Mouse (Mus musculus): ENCODE results near the gene Papln.

The Papln gene

DNA sequence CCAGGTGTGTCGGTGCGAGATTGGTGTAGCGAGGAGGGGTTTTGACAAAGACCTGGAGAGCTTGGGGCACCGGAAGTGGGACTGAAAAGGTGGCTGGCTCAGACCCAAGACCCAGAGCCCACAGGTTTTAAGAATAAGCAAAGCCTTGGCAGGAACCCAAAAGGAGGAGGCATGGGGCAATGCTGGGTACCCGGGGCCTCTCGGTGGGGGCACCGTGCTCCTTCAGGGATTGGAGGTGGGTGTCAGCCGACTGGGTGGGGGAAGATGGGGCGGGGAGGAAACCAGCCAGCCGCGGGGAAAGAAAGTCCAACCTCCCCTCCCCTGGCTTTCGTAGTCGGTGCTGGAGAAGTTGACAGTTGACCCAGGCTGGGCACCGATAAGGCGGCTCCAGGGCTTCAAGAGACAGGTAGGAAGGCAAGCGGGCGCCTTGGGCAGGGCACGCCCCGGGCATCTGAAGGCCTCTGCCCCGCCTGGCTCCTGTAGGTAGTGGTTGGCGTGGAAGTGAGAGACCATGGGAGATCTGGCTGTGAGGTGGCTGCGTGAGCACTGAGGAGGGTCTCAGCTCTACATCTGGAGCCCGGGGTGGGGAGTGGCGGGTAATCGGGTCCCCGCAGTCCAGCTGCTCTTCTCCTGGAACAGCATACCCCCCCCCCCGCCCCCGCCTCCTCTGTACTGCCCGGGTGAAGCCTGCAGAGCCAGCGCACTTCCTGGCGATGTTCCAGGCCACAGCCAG, at the start of gene Papln:
Gene Papln, plus strand, starts transcription at position 324 of the 733 bp plus-strand sequence.
- DNase-seq (ENCODE audit: low spot score in 2 of 2): peak in 1 of 2 experiments; percentile 12

DNA sequence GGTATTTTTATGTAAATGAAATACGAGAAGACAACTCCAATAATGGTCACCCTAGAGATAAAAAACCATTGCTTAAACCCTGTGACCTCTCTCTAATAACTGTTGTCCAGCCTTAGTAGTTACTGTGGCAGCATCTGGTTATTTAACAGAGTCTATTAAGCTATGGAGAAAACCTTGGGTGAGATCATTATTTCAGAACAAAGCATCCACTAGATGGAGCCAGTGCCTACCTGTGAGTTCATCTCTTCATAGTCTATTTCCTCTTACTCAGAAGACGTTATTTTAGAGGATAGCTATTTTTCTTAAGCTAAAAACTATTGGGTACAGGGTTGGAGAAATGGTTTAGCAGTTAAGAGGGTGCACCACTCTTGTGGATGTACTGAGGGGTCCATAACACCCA, 49.7 kb upstream of the Papln start:
- peak in 1 of 2 experiments; percentile 13 for DNase-seq (ENCODE audit: low spot score in 2 of 2)

- DNase-seq (ENCODE audit: low spot score in 2 of 2): no peak
Observed at GRCm38 (mm10) chr12:83716416-83717184, 46.8 kb upstream of the Papln start.

- DNase-seq (ENCODE audit: low spot score in 2 of 2): no peak
Observed at GRCm38 (mm10) chr12:83719431-83719830, 44.0 kb upstream of the Papln start.

- no peak for DNase-seq (ENCODE audit: low spot score in 2 of 2)
Observed at GRCm38 (mm10) chr12:83721281-83721680, 42.2 kb upstream of the Papln start.

DNA sequence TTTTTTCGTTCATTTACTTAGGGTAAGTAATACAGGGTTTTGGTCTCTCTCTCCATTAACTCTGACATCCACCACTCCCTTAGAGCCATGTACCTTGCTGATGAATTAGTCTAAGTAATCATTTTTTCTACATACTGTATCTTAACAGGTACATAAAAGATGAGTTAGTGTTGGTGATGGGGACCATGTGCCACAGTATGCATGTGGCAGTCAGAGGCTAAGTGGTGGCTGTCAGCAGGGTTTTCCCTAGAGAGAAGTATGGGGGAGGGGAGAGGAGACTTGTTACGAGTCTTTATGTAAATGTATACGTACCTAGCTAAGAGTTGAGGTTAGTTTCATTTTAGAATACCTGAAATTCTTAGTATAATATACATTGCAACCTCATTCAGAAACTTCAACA, 40.4 kb upstream of the Papln start:
- no peak for DNase-seq (ENCODE audit: low spot score in 2 of 2)

DNA sequence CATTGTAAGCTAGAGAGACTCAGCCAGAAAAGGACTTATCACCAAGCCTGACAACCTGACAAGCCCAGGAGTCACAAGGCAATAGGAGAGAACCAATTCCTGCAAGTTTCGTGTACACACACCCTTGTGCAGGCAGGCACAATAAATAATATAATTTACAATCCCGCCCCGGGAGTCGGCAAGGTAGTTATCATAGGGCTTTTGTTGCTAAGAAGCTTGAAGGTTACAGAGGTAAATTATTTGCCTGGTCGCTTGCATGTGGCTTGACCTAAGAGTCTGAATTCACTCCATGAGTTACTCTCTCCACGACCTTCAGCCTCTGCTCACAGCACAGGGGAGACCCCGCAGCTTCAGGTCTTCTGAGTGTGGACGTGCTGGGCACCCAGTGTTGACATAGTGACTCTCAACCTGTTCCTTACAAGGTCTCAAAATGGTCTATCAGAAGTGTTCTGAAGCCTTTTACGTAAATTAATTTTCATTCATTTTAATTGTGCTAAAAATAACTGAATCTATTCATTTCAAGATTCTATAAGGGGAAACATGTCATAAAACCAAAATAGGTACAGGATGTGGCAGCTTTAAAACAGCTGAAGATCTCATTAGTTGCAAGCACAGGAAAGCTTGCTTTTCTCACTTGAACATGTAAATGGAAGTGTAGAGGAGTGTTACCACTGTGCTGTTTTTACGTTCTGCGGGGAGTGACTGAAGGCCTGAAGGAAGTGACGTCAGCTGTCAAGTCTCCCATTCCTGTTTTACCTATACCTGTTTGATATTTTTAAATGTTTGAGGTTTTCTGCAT, 36.7 kb upstream of the Papln start:
- no peak for DNase-seq (ENCODE audit: low spot score in 2 of 2)

DNA sequence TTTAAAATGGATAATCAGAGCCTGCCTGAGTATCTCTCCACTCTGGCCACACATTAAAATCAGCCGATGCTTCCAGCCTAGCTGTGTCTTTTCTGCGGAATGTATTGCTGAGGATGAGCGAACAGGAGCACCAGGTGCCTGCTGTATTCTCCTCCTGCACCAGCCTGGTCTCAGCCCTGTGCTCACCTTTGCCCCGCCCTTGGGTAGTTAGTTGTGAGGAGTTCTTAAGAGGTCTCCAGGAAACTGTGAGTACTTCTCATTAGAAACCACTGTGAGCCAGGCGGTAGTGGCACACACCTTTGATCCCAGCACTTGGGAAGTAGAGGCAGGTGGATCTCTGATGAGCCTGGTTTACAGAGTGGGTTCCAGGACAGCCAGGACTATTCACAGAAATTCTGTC, 31.2 kb upstream of the Papln start:
- no peak for DNase-seq (ENCODE audit: low spot score in 2 of 2)

DNA sequence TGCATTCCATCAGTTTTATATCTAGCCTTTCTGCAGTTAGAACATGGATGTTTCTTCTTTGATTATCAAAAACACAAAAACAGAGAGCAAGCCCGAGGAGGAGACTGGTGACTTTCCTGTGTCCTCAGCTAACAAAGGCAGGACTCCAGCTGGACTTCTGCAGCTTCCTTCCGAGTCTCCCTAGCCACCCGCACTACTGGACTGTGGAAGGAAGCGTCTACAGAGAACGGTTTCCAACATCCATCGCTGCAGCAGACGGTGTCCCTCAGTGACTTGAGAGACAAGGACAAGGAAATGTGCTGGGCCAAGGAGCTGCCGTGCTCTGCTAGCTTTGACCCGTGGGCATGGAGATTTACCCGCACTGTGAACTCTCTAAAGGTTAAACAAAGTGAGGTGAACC, 29.4 kb upstream of the Papln start:
- no peak for DNase-seq (ENCODE audit: low spot score in 2 of 2)

GRCm38 (mm10) chr12:83736236-83736635, 27.2 kb upstream of the Papln start:
- DNase-seq (ENCODE audit: low spot score in 2 of 2): no peak

GRCm38 (mm10) chr12:83738651-83739050, 24.8 kb upstream of the Papln start:
- no peak for DNase-seq (ENCODE audit: low spot score in 2 of 2)

GRCm38 (mm10) chr12:83741722-83742121, 21.7 kb upstream of the Papln start:
- DNase-seq (ENCODE audit: low spot score in 2 of 2): no peak

DNA sequence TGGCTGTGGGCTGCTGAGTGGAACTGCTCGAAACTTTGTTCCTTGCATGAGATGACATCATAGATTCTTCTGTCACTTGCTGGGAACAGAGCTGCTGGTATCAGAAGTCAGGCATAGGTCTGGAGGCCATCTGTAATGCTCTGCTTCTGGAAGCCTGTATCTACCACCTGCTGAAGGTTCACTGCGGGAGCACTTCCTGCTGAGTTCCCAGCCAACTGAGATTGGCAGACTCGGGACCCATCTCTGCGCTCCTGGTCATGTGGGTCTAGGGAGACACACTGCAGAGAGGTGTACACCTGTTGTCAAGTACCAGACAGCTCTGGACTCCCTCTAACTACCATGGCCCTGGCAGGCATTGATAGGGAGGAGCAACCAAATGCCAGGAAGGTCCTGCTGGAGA, 20.6 kb upstream of the Papln start:
- no peak for DNase-seq (ENCODE audit: low spot score in 2 of 2)

DNA sequence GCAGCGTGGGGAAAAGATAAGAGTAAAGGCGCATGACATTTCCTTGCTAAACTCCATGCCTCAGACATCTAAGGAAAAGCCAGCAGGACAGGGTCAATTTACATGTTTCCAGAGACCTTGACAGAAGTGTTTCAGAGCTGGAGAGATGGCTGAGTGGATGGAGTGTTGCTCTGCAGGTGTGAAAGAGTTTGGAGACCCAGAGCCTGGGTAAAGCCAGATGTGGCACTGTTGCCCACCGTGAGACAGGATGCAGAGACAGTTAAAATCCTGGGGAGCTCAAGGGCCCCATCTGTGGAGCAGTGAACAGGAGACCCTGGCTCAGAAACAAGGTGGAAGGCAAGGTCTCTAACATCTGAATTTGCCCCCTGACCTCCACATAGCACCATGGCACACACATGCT, 19.7 kb upstream of the Papln start:
- DNase-seq (ENCODE audit: low spot score in 2 of 2): no peak

- DNase-seq (ENCODE audit: low spot score in 2 of 2): no peak
Observed at GRCm38 (mm10) chr12:83749186-83749585, 14.2 kb upstream of the Papln start.

DNA sequence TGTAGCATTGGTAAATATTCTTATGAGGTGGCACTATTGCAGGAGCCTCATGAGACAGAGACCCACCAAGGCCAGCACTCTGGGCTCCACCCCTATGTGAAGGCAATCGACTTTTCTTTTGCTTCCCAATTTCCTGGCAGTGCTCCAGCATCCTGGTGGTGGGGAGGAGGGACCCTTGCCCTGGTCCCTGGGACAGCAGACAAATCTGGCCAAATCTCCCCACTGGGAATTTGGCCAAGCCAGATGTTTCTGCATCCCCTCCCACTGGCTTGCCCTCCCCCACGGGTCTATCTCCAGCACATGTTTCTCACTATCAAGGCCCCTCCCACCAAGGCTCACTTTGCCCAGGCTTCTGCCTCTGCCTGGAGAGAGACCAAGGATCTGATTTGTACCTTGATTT, 10.9 kb upstream of the Papln start:
- no peak for DNase-seq (ENCODE audit: low spot score in 2 of 2)

- DNase-seq (ENCODE audit: low spot score in 2 of 2): no peak
Observed at GRCm38 (mm10) chr12:83758735-83759134, 4.7 kb upstream of the Papln start.

DNA sequence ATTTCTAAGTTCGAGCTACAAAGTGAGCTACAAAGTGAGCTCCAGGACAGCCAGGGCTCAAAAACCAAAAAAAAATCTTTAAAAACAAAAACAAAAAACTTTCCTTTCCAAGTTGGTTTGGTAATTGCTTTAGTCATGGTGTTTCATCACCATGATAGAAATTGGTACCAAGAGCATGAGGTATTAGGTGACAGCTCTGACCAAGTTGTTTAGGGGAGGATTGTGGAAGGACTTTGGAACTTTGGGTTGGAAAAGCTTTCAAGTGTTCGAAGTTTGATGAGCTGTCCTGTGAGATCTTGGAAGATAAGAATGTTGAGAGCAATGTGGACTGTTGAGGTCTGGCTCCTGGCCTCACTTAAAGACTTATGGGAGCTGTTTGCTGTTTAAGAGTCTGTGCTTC, 3.2 kb upstream of the Papln start:
- no peak for DNase-seq (ENCODE audit: low spot score in 2 of 2)

DNA sequence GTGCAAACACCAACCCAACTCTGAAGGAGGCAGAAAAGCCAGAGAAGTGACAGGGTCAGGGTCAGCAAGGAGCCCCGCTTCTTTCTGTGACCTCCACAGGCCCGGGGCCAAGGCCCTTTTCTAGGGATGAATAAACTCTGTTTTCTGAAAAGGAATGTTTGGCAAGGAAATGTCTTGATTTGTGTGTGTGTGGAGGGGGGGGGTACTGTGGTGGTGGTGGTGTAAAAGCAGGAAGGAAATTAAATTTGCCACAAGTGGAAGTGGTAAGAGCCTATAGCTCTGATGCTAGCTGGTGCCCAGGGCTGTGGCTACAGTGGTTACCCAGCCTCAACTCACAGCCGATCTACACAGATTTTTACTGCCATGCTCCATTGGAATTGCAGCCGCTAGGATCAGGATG, 728 bp upstream of the Papln start:
- DNase-seq (ENCODE audit: low spot score in 2 of 2): peak in 1 of 2 experiments; percentile 18

DNA sequence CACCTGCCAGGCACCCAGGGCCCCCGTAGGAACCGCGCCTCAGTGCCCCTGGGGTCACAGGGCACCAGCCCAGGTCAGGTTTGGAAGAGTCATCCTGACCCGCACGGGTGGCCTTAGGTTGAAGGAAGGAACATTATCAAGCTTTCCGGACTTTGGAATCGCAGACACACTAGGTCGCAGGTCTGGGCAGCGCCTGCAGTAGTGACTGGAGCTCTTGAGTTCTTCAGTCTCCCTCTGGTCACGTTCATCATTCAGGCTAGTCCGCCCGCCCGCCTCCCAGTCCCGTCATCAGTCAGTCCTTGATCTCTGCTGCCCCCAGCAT, 571 bp downstream of the Papln start:
- DNase-seq (ENCODE audit: low spot score in 2 of 2): peak in 1 of 2 experiments; percentile 18

DNA sequence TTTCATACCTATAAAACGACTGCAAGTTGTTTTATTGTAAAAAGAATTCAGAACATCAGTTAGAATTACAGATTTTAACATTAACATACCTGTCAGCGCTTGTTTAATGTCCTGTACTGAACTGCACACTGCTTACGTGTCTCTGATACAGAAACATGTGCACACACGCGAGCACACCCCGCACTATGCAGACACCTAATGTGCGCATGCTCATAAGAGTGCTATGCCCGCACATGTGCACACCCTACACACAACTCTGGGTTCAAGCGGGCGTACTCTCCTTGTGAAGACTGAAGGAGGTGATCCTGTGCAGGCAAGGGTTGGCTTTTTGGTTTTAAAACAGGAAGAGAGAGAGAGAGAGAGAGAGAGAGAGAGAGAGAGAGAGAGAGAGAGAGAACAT, 1.1 kb downstream of the Papln start:
- no peak for DNase-seq (ENCODE audit: low spot score in 2 of 2)

DNA sequence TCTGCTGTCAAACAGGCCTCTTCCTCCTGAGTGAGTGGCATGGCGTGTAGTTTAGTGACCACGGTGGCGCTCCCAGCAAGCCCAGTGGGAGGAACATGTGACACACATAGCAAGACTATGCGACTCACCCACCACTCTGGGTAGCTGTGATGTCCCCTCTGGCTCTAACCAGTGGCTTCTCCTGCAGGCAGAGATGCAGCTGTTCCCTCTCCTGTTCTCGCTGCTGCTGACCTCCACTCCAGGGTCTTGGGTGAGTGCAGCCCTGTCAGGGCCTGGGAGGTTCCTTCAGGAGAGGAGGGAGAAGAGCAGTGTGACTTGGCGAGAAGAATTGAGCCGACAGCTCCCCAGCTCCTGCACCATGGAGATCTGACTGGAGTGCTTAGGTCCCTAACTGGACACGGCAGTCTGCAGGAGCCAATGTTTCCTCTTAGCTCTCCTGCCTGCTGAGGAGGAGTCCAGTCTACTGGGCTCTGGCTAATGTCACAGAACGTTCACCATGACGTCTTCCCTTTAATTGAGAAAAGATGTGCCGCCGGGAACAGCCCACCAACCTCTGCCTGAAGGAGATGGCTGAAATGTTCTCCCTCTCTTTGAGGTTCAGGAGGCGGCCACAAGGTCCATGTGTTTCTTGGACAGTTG, 2.6 kb downstream of the Papln start:
- DNase-seq (ENCODE audit: low spot score in 2 of 2): no peak

All from natural killer cell, adult 2 months (primary cell).